Mouse (Mus musculus): Measurements from ENCODE around the gene Chtf18. TPM values are rescaled to one million over a fixed set of nuclear protein-coding genes. Genes with fewer than 3 reads are reported as not detected.
A peak's percentile ranks its signal among the peaks of the same experiment; 100 is the strongest.

Gene Chtf18
- total RNA-seq, 2 experiments from 2014 or later: 1.3 to 1.4 TPM

DNA sequence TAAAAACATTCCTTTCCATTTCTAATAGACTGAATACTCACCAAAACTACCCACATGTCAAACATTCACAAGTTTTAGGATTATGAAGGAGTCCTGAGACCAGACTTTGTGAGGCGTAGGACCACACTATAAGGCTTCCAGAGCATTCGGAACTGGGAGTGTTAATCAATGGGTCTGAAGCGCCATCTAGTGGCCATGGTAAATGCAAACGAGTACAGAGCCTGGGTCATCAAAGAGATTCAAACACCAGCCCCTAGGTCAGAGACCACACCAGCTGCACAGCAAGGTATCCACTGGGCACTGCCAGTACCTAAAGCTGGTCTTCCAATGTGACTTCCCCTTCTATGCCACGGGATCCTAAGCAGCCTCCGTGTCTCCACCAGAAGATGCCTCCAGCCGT lies 28.8 kb downstream of the Chtf18 start:
- intact Hi-C loops (cut with DNase I): loop anchor here (1.0 to 2.0 kb wide), 4 partner anchors 48 to 222 kb away; partner anchors contain the start of gene Sox8

DNA sequence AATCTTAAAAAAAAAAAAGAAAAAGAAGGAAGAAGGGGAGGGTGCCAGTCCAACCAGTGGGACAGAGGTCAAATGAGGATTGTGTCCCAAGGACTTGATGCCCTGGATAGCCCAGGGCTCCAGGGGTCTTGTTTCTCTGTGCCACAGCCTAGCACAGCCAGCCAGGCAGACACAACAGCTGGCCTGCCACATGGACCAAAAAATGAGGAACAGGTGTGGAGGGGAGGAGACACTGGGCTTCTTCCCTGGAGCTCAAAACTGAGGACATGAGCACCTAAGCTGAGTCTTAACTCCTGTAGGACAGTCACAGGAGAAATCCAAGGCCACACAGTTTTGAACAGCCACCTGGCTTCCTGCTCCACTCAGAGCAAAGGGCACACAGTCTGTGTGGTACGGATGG lies 31.0 kb downstream of the Chtf18 start:
- DNase-seq (ENCODE audit: extremely low spot score in 1 of 2, low spot score in 2 of 2): no peak
- intact Hi-C loops (cut with DNase I): no loop called here

More for the DNA sequence above, 28.8 kb downstream of the Chtf18 start:
- TF ChIP-seq CTCF (IDR thresholded peaks at IDR 0.05): peak; percentile 91
- Histone ChIP-seq H3K4me3 (no peak overlapping the region), H3K27ac (no peak overlapping the region)
- peak; percentile 79 to 85 for DNase-seq (ENCODE audit: extremely low spot score in 1 of 2, low spot score in 2 of 2)

DNA sequence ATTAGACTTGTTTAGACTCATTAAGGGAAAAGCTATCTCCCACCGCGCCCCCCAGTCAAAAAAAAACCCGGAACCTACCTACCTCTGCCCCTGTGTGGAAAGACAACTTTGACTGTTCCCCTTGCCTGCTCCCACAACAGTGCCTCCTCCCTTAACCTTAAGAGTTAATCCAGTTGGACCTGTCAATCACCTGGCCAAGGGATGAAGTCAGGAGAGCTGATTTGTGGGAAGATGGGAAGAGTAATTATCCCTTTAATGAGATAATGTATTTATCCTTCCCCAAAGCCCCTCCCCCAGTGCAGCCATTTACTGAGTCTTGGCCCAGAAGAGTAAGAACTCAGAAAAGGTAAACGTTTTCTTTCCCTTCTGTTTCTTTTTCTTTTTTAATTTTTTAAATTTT lies 38.3 kb downstream of the Chtf18 start:
- intact Hi-C loops (cut with DNase I): loop anchor here (10.0 kb wide), 1 partner anchor 374 kb away; the partner anchor contains the start of gene Prss29
- TF ChIP-seq CTCF (IDR thresholded peaks at IDR 0.05): no peak
- no peak overlapping the region for H3K4me3 ChIP-seq
- H3K27ac ChIP-seq: no peak overlapping the region
- no peak for DNase-seq (ENCODE audit: extremely low spot score in 1 of 2, low spot score in 2 of 2)

More for the DNA sequence above, 31.0 kb downstream of the Chtf18 start:
- no peak for TF ChIP-seq CTCF (IDR thresholded peaks at IDR 0.05)
- no peak overlapping the region for H3K27ac ChIP-seq
- H3K4me3 ChIP-seq: no peak overlapping the region

DNA sequence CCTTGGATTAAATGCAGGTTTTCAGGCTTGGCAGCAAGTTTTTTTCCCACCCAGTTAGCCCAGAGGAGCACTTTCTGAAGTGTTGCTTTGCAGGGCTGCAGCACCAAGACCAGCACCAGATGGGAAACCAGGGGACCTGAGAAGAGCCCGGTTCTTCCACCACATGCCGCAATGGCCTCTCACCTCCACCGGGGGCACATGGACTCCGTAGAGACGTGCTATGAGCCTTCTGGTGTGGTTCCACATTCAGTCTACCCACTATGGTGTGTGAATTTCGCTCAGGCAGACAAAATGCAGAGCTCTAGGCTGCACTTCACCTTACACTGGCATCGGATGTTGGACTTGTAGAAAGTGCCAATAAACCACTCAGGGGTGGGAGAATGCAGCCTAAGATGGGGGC lies 40.9 kb downstream of the Chtf18 start:
- Histone ChIP-seq H3K4me3 (no peak overlapping the region), H3K27ac (no peak overlapping the region)
- TF ChIP-seq CTCF (IDR thresholded peaks at IDR 0.05): peak; percentile 31
- no peak for DNase-seq (ENCODE audit: extremely low spot score in 1 of 2, low spot score in 2 of 2)
- intact Hi-C loops (cut with DNase I): loop anchor here (10.0 kb wide), 1 partner anchor 372 kb away; the partner anchor contains the start of gene Prss29

DNA sequence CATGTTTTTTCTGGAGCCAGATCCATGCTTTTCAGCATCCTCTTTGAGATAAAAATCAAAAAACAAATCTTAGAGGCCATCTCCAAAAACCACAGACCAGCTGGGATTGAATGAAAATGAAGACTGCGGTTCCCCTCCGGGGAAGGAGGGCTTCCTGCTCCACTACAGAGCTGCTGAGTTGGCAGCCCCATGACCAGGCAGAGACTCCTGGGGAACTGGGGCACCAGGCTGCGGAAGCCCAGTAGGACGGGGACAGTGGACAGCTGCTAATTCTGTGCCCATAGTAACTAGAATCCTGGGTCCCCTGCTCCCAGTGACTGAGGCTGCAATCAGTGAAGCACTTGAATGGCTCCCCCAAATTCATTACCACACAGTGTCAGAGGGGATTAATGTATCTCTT lies 45.6 kb downstream of the Chtf18 start:
- no peak for TF ChIP-seq CTCF (IDR thresholded peaks at IDR 0.05)
- intact Hi-C loops (cut with DNase I): loop anchor here (10.0 kb wide), 1 partner anchor 367 kb away; the partner anchor contains the start of gene Prss29
- DNase-seq (ENCODE audit: extremely low spot score in 1 of 2, low spot score in 2 of 2): no peak
- Histone ChIP-seq H3K27ac (0 out of 2 replicates have a peak overlapping the region, but pooled peaks have one; percentile 11), H3K4me3 (no peak overlapping the region)

DNA sequence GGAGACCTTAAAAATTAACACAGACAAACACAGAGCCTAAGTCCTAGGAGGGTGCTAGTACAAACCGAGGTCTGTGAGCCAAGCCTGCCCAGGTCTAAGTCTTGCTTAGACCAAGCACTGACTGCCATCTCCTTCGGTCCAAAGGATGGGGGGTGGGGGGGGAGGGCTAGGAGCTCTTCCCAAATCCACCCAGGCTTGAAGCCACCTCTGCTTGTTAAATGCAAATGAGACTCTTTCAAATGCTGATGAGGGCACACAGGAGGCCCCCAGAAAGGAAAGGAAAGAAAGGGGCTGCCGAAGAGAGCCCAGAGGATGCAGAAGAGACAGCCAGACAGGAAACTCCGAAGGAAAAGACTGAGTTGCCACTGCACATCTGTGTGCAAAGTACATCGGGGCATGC lies 47.4 kb downstream of the Chtf18 start:
- TF ChIP-seq CTCF (IDR thresholded peaks at IDR 0.05): no peak
- no peak overlapping the region for H3K27ac ChIP-seq
- no peak overlapping the region for H3K4me3 ChIP-seq
- DNase-seq (ENCODE audit: extremely low spot score in 1 of 2, low spot score in 2 of 2): no peak
- intact Hi-C loops (cut with DNase I): loop anchor here (10.0 kb wide), 1 partner anchor 365 kb away; the partner anchor contains the start of gene Prss29

DNA sequence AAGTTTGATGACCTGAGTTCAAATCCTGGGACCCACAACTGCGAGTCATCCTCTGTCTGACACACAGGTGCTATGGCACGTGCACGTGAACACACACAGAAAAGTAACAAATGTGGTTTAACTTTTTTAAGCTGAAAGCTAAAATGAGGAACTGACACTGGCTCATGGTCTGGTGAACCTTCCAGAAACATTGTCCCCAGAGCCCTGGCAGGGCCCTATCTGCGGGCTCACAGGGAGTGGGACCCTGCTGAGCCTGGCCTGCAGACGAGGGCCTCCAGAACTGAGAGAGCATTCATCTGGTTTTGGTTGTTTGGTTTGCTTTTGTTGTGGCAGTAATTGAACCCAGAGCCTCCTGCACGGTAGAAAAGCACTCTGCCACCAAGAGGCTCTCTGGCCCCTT lies 49.2 kb downstream of the Chtf18 start:
- no peak for TF ChIP-seq CTCF (IDR thresholded peaks at IDR 0.05)
- intact Hi-C loops (cut with DNase I): no loop called here
- Histone ChIP-seq H3K27ac (no peak overlapping the region), H3K4me3 (no peak overlapping the region)
- no peak for DNase-seq (ENCODE audit: extremely low spot score in 1 of 2, low spot score in 2 of 2)

DNA sequence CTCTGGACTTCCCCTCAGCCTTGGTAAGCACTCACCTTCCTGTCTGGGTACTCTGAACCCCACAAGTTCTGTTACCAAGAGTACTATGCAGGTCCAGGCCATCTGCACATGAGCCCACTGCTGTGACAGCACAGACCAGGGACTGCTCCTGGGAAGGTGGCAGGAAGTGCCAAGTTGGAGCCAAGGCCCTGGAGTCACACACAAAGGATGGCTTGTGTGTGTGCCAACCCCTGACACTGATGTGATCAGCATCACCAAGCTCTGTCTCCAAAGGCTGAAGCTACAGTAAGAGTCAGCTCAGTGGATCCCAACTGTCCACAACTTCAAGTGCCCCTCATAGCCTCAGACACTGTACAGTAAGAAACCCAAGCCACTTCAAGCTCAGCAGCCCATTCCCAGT lies 54.2 kb downstream of the Chtf18 start:
- DNase-seq (ENCODE audit: extremely low spot score in 1 of 2, low spot score in 2 of 2): no peak
- no peak overlapping the region for H3K4me3 ChIP-seq
- no peak overlapping the region for H3K27ac ChIP-seq
- TF ChIP-seq CTCF (IDR thresholded peaks at IDR 0.05): no peak
- intact Hi-C loops (cut with DNase I): no loop called here

Small RNA genes within 50 kb of the gene (microRNA-seq; reads per million reads assigned to microRNA genes)
- 0 reads per million in 2 experiments for gene Gm25083

Other genes starting within 250 kb of the Chtf18 start
- under 1 TPM; 0.18 to 0.21 TPM for gene Sstr5, start 230.1 kb downstream of the Chtf18 start, total RNA-seq (2021)
- 10 to 100 TPM; 55.3 to 66.9 TPM for gene Sox8, start 156.7 kb downstream of the Chtf18 start, total RNA-seq (2021)
- gene Lmf1, start 148.3 kb downstream of the Chtf18 start, total RNA-seq (2021): 10 to 100 TPM; 22.0 to 25.4 TPM
- gene Gng13, start 10.2 kb downstream of the Chtf18 start, total RNA-seq (2021): 100 to 1,000 TPM; 146 to 168 TPM
- 10 to 100 TPM; 55.6 to 57.4 TPM for gene Rpusd1, start 251 bp upstream of the Chtf18 start, total RNA-seq (2021)
- gene Mslnl, start 8.6 kb upstream of the Chtf18 start, total RNA-seq (2021): under 1 TPM; 0.45 to 0.47 TPM
- gene Msln, start 27.0 kb upstream of the Chtf18 start, total RNA-seq (2021): 1 to 10 TPM; 3.1 to 3.9 TPM
- gene Narfl, start 46.4 kb upstream of the Chtf18 start, total RNA-seq (2021): 10 to 100 TPM; 32.4 to 33.2 TPM
- gene Haghl, start 58.3 kb upstream of the Chtf18 start, total RNA-seq (2021): 100 to 1,000 TPM; 112 to 123 TPM
- gene Ccdc78, start 59.2 kb upstream of the Chtf18 start, total RNA-seq (2021): not detected
- 10 to 100 TPM; 84.9 to 85.1 TPM for gene Fam173a, start 65.5 kb upstream of the Chtf18 start, total RNA-seq (2021)
- gene AC134908.4, start 68.2 kb upstream of the Chtf18 start, total RNA-seq (2021): 1 to 10 TPM in 1 of 2 experiments, not detected in 1; 1.4 TPM
- gene Metrn, start 69.7 kb upstream of the Chtf18 start, total RNA-seq (2021): 10 to 100 TPM; 72.3 to 88.2 TPM
- 100 to 1,000 TPM; 644 to 656 TPM for gene Fbxl16, start 81.7 kb upstream of the Chtf18 start, total RNA-seq (2021)
- gene Wdr24, start 96.2 kb upstream of the Chtf18 start, total RNA-seq (2021): 10 to 100 TPM; 26.8 to 30.9 TPM
- 10 to 100 TPM; 55.1 to 55.6 TPM for gene Jmjd8, start 101.4 kb upstream of the Chtf18 start, total RNA-seq (2021)
- 100 to 1,000 TPM; 162 to 171 TPM for gene Stub1, start 106.0 kb upstream of the Chtf18 start, total RNA-seq (2021)
- gene Rhbdl1, start 109.9 kb upstream of the Chtf18 start, total RNA-seq (2021): 10 to 100 TPM; 36.3 to 39.6 TPM
- 10 to 100 TPM; 23.0 to 25.1 TPM for gene Gm20683, start 114.3 kb upstream of the Chtf18 start, total RNA-seq (2021)
- 100 to 1,000 TPM; 103 to 105 TPM for gene Rhot2, start 117.4 kb upstream of the Chtf18 start, total RNA-seq (2021)
- 10 to 100 TPM; 34.9 to 36.8 TPM for gene Wdr90, start 134.1 kb upstream of the Chtf18 start, total RNA-seq (2021)
- gene Mcrip2, start 141.3 kb upstream of the Chtf18 start, total RNA-seq (2021): 10 to 100 TPM; 17.8 to 25.7 TPM
- 10 to 100 TPM; 37.8 to 38.1 TPM for gene Mettl26, start 147.7 kb upstream of the Chtf18 start, total RNA-seq (2021)
- 1 to 10 TPM; 1.7 TPM for gene Wfikkn1, start 153.4 kb upstream of the Chtf18 start, total RNA-seq (2021)
- gene Rab40c, start 192.3 kb upstream of the Chtf18 start, total RNA-seq (2021): 10 to 100 TPM; 46.4 to 47.2 TPM
- gene Pigq, start 217.5 kb upstream of the Chtf18 start, total RNA-seq (2021): 100 to 1,000 TPM in 1 of 2 experiments, 10 to 100 TPM in 1; 96.5 to 118 TPM
- under 1 TPM; 0.20 to 0.87 TPM for gene Nhlrc4, start 217.5 kb upstream of the Chtf18 start, total RNA-seq (2021)
- gene A930017K11Rik, start 225.1 kb upstream of the Chtf18 start, total RNA-seq (2021): under 1 TPM; 0.26 to 0.27 TPM

Data from left cerebral cortex, adult 2 months (tissue).